Mouse (Mus musculus): Measurements from ENCODE around the gene Abat.

The Abat gene

DNA sequence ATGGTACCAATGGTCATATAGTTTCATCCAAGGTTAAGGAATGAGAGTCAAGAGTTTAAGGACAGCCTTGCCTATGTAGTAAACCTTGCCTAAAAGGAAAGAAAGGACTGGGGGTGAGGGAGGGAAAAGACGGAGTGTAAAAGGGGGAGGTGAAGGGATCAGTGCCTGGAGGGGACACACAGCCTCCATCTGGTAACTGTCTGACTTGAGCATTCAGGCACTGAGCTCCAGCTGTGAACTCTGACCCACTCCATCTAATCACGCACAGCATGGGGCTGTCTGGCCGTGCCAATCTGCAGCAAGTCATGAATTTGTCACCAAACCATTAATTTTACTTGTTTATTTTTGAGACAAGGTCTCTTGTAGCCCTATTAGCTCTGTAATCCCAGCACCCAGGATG is 60.5 kb downstream of the Abat start:
- DNase-seq (ENCODE audit: low spot score in 2 of 2): no peak

GRCm38 (mm10) chr16:8574316-8574715 is 61.1 kb downstream of the Abat start:
- no peak for DNase-seq (ENCODE audit: low spot score in 2 of 2)

GRCm38 (mm10) chr16:8576111-8576510 is 62.9 kb downstream of the Abat start:
- no peak for DNase-seq (ENCODE audit: low spot score in 2 of 2)

DNA sequence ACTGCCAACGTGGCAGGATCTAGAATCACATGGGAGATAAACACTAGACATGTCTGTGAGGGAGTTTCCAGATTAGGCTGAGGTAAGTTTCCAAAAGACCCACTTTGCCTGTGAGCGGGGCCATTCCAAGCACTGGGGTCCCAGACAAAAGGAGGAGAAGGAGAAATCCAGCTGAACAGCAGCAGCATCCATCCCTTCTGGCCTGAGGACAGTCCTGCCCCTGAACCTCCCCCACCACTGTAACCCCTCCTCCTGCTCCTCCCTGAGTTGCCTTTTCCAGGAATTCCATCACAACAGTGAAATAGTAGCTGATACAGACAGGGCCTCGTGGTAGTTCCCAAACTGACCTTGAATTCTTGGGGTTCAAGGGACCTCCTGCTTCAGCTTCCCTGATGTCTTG is 63.7 kb downstream of the Abat start:
- no peak for DNase-seq (ENCODE audit: low spot score in 2 of 2)

DNA sequence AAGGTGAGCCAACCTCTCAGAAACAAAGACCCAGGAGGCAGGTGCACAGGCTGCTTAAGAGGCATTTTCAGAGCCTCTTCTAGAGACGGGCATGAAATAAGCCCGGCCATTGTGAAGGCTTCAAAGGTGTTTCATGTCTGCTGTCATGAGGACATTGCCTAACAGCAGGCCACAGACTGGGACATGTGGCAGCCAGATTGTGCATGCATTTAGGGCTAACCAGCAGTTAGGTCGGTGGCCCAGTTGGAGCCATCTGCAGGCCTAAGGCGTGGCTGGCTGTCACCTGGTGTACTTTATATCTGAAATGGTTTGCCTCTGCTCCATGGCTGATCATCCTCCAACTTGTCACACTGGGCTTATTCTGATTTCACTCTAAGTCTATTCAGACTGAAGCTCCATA is 65.1 kb downstream of the Abat start:
- DNase-seq (ENCODE audit: low spot score in 2 of 2): no peak

- DNase-seq (ENCODE audit: low spot score in 2 of 2): no peak
These were observed 66.3 kb downstream of the Abat start for GRCm38 (mm10) chr16:8579546-8579945.

DNA sequence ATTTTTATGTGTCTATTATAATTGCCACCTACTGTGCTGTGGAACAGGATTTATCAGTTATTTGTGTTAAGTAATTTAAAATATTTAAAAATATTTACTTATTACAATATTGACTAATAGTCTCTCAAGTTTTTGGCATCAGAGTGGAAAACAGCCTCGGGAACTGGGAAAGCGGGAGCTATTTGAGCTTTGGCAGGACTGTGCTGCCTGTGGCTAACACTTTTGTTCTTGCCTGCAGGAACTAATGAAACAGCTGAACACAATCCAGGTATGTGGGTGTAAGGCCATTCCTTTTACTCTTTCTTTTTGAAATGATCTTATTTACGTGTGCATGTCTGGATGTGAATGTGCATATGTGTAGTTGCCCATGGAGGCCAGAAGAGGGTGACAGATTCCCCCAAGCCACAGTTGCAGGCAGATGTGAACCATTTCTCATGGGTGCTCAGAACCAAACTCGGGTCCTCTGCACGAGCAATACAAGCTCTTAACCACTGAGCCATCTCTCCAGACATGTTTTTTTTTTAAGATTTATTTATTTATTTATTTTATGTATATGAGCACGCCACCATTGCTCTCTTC is 68.5 kb downstream of the Abat start:
- DNase-seq (ENCODE audit: low spot score in 2 of 2): no peak

DNA sequence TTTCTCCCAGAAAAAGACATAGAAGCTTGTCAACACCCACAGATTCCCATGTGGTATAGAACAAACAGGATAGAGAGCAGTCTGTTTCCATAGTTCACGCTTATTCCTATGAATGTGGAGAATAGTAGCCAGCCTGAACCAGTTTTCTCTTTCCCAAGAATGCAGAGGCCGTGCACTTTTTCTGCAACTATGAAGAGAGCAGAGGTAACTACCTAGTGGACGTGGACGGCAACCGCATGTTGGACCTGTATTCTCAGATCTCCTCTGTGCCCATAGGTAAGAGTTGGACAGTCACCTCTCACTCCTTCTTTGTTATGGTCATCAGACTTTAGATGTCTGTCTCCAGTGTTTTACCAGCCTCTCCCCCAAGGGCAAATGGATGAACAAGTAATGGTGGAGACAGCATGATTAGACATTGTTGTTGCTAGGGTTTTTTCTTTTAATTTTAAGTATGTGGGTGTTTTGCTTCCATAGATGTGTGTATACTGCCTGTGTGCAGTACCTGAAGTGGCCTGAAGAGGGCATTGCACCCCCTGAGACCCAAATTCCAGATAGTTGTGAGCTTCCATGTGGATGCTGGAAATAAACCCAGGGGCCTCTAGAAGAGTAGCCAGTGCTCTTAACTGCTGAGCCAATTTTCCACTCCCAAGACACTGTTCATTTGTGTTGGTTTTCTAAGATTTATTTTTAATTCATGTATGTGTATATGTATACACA is 69.5 kb downstream of the Abat start:
- no peak for DNase-seq (ENCODE audit: low spot score in 2 of 2)

GRCm38 (mm10) chr16:8584248-8584647 is 71.0 kb downstream of the Abat start:
- no peak for DNase-seq (ENCODE audit: low spot score in 2 of 2)

- DNase-seq (ENCODE audit: low spot score in 2 of 2): no peak
These were observed 71.8 kb downstream of the Abat start for GRCm38 (mm10) chr16:8585056-8585455.

DNA sequence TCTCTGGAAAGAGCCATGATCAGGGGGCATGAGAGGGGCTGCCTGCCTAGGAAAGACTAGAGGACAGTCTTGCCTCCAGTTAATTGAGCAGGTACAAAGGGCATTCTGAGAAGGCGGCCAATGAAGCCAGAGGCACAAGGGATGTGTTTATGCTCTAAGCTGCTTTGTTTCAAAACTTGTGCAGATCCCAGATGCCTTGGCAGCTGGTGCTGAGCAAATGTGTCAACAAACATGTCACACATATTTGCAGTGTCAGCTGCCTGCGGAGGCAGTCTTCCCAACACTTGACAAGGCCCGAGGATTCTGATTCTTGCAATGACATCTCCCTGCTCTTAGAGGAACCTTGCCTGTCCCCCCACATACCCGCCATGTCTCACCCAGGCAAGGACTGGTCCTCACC is 82.2 kb downstream of the Abat start:
- peak; percentile 70 to 85 for DNase-seq (ENCODE audit: low spot score in 2 of 2)

GRCm38 (mm10) chr16:8596336-8596735 is 83.1 kb downstream of the Abat start:
- peak; percentile 35 to 42 for DNase-seq (ENCODE audit: low spot score in 2 of 2)

GRCm38 (mm10) chr16:8597516-8597915 is 84.3 kb downstream of the Abat start:
- no peak for DNase-seq (ENCODE audit: low spot score in 2 of 2)

DNA sequence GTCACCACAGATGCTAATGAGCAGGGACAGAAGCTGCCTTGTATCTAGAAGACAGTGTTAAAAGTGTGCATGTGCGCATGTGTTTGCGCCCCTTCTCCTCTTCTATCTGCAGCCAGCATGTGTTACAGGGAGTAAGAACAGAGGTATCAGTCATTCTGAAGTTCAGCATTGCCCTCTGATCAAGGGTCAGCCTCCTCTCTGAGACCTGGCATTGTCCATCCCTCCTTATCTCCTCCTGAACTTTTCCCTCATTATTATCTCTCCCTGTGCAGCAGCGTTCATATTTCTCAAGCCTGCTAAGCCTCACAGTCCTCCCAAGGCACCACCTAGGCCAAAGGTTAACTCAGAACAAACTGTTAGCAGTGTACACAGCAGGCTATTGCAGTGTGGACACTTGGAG is 90.6 kb downstream of the Abat start:
- DNase-seq (ENCODE audit: low spot score in 2 of 2): no peak

DNA sequence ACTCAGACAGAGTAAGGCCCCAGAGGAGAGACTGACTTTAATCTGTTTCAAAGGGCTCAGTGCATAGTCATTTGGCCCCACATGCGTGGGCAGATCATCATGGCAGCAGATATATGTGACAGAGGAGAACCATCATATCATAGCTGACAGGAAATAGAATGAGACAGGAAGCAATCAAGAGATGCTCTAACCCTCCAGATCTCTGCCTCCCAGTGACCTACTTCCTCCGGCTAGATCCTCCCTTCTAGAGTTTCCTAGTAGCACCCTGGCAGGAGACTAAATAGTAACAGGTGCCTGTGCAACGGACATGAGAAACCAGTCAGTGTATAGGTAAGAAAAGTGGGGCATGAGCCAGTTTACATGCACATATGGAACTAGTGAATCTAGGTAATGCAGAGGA is 97.2 kb downstream of the Abat start:
- no peak for DNase-seq (ENCODE audit: low spot score in 2 of 2)

GRCm38 (mm10) chr16:8612214-8613005 is 99.2 kb downstream of the Abat start:
- no peak for DNase-seq (ENCODE audit: low spot score in 2 of 2)

- no peak for DNase-seq (ENCODE audit: low spot score in 2 of 2)
These were observed 99.8 kb downstream of the Abat start for GRCm38 (mm10) chr16:8613039-8613438.

GRCm38 (mm10) chr16:8613447-8613846 is 100.2 kb downstream of the Abat start:
- DNase-seq (ENCODE audit: low spot score in 2 of 2): no peak

- no peak for DNase-seq (ENCODE audit: low spot score in 2 of 2)
These were observed 106.6 kb downstream of the Abat start for GRCm38 (mm10) chr16:8619659-8620314.

- DNase-seq (ENCODE audit: low spot score in 2 of 2): no peak
These were observed 107.3 kb downstream of the Abat start for GRCm38 (mm10) chr16:8620315-8621115.

GRCm38 (mm10) chr16:8630419-8630818 is 117.2 kb downstream of the Abat start:
- no peak for DNase-seq (ENCODE audit: low spot score in 2 of 2)

GRCm38 (mm10) chr16:8631428-8631827 is 118.2 kb downstream of the Abat start:
- DNase-seq (ENCODE audit: low spot score in 2 of 2): no peak

Data from right cerebral cortex, postnatal 10 days (tissue).